Mouse (Mus musculus) embryonic stem cell, embryonic (primary cell): ENCODE measurements around the gene Clec2e.

Experiments used
- CTCF ChIA-PET, 4 experiments: fragments of 300-600 bp in 2 of 4; fragments of 350-600 bp in 2 of 4; sonication (Branson Sonifier 250); formaldehyde crosslinking; loops; one replicate each; lab custom pipeline; 2022; ENCODE audit warnings: inconsistent platforms in 2 of 4; lab: Charles Lee
- POLR2A ChIA-PET, 4 experiments: fragments of 300-600 bp in 2 of 4; fragments of 350-600 bp in 2 of 4; sonication (Branson Sonifier 250); formaldehyde crosslinking; loops; one replicate each; lab custom pipeline; 2022; ENCODE audit warnings: antibody characterized with exemption in 4 of 4, inconsistent platforms in 1 of 4; lab: Charles Lee

The Clec2e gene

GRCm38 (mm10) chr6:129065857-129066256 is 34.9 kb downstream of the Clec2e start:
- ChIA-PET CTCF (no interaction called here), POLR2A (no interaction called here)

DNA sequence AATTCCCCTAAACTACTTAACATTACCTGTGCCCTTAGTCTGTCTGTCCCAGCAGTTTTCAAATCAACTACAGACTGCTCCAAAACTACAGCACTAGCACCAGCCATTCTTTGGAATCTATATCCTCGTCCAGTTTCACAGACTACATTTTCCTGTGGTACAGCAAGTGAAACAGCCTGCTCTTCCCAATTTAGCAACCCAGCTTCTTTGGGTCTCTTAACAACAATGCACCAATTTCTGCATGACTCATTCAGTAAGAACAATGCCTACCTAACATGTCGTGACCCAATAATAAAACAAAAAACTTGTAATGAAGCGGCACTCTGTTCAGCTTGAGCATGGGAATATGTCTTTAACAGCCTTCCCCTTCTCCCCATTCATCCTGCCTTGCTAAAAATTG is 35.3 kb downstream of the Clec2e start:
- ChIA-PET CTCF (no interaction called here), POLR2A (no interaction called here)

- CTCF ChIA-PET = no interaction called here
- POLR2A ChIA-PET = interaction anchor here in 2 of 4 experiments (0.6 kb wide), 2 partner anchors 180 to 610 kb away, joined by 3 to 5 read pairs; no protein-coding TSS in a partner anchor
These were observed 42.7 kb downstream of the Clec2e start for GRCm38 (mm10) chr6:129058013-129058412.

- ChIA-PET POLR2A (no interaction called here), CTCF (no interaction called here)
These were observed 44.5 kb downstream of the Clec2e start for GRCm38 (mm10) chr6:129056237-129056636.

DNA sequence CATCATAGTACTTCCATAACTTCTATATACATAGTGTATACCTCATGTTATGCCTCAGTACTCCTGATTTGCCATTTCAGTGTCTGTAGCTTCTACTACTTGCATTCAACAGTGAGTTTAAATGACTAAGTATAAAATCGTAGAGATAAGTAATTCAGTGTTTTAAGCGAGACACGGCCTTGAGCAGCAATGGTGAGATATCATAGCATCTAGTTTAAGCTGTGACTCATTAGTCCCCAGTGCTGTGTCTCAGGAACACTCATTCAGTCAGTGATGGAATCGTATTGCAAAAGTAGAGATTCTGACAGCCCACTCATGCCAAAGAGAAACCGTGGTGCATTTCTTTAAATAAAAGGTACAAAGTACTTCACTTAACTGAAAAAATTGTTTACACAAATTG is 49.0 kb downstream of the Clec2e start:
- CTCF ChIA-PET = no interaction called here
- POLR2A ChIA-PET = no interaction called here

GRCm38 (mm10) chr6:129051086-129051485 is 49.6 kb downstream of the Clec2e start:
- ChIA-PET POLR2A (no interaction called here), CTCF (no interaction called here)

GRCm38 (mm10) chr6:129049596-129050251 is 51.0 kb downstream of the Clec2e start:
- POLR2A ChIA-PET = interaction anchor here in 1 of 4 experiments (0.6 kb wide), 2 partner anchors 47 to 188 kb away, joined by 3 to 5 read pairs; no protein-coding TSS in a partner anchor
- CTCF ChIA-PET = interaction anchor here in 1 of 4 experiments (1.3 kb wide), 1 partner anchor 188 kb away, joined by 4 read pairs; no protein-coding TSS in a partner anchor

DNA sequence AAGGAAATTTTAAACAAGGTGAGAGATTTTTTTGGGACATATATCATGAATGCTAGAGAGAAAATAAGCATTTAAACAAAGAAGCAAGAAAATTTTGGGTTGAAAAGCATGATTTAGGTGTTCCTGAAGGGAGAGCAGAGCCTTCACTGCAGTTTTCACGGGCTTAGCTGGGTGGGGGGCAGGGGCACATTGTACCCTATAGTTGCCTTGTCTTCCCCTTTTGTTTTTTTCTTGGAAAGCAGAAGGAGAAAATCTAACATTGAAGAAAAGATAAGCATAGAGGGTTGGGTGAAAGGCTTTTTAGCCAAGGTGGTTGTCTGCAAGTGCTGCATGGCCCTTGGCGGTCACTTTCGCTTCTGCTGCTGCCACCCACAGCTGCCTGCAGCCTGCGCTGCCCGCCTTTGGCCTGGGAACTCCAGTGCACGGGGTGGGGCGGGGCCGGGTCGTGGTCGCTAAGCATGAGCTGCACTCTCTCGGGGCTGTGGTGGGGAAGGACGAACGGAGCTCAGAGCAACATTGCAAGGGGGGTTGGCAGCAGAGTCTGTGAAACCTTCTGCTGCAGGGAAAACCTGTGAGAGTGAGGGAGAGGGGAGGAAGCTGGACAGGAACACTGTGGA is 51.7 kb downstream of the Clec2e start:
- ChIA-PET CTCF (interaction anchor here in 1 of 4 experiments (1.3 kb wide), 1 partner anchor 189 kb away, joined by 4 read pairs; no protein-coding TSS in a partner anchor), POLR2A (interaction anchor here in 1 of 4 experiments (0.6 kb wide), 2 partner anchors 48 to 189 kb away, joined by 3 to 5 read pairs; no protein-coding TSS in a partner anchor)

DNA sequence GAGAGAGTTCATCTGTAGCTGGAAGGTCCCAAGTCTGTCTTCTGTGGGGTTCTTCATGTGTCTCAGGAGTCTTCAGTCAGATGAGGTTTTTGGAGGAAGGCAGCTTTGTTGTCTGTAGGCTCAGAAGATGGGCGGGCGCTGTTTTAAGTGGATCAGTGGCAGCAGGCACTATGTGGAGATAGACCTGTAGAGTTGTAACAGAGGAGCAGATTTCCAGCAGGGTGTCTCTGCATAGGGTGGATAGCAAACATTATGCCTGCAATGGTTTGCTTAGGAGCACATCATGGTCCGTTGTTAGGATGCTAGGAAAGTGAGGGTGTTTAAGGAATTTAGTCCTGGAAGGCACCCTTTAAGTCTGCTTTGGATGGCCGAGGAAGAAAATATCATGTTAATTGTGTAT is 52.3 kb downstream of the Clec2e start:
- ChIA-PET POLR2A (no interaction called here), CTCF (no interaction called here)

DNA sequence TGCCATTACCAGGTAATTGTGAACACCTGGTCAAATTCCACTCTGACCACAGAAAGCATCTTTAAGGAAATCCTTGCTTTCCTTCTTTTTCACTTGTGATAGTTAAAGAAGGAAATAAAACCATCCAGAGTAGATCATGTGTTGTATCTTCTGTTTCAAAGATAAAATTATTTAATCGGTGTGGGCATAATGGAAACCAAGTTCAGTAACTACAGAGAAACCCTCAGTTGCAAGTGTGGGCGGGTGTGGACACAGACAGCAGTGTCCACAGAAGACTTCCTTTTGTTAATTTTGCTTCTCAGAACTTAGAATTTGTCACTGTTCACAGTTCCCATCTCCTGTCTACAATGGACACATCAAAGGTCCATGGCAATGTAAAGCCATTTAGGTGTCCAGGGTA is 55.1 kb downstream of the Clec2e start, which contains the start of gene Klrb1f:
Klrb1f (plus strand) TSS at position 301 of the 400 bp plus-strand sequence.
- CTCF ChIA-PET = no interaction called here
- POLR2A ChIA-PET = no interaction called here

DNA sequence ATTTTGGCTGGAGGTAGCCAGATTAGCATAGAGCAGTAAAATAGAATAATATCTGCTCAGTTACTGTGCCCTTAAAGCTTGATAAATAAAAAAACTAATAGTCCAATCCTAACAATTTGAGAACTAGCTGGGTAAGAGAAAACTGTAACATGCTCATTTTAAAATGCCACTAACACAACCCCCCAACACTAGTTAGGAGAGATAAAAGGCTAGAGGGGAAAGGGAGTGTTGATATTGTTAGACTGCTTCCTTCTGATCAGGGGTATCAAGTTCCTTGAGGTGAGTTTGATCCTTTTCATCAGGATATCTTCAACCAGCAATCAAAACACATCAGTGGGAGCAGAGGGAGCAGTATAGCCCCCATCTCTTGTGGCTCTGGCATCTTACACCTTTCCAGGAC is 58.2 kb downstream of the Clec2e start:
- CTCF ChIA-PET = no interaction called here

More for the DNA sequence above, 58.2 kb downstream of the Clec2e start:
- POLR2A ChIA-PET = no interaction called here
